Mouse (Mus musculus): ENCODE measurements around the gene Myo1b.

The Myo1b gene

GRCm38 (mm10) chr1:51789269-51789668 is 126.6 kb downstream of the Myo1b start:
- no peak for DNase-seq (ENCODE audit: low spot score in 2 of 2)

DNA sequence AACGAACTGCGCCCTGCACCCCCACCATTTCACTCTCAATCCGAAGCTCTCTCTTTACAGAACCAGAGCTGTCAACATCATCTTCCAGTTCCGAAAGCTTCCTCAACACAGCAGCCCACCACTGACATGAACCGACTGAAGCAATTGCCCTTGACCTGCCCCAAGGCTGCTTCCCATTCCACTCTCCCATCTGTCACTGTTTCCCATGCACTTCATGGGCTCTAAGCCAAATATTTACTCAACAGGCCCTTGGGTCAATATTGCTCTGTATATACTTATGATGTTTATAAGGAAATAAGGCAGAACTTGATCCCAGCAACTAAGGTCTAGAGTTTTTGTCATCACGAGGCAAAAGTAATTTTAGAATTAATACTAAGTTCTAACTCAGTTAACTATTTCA is 133.8 kb downstream of the Myo1b start:
- no peak for DNase-seq (ENCODE audit: low spot score in 2 of 2)

GRCm38 (mm10) chr1:51780357-51780756 is 135.5 kb downstream of the Myo1b start:
- no peak for DNase-seq (ENCODE audit: low spot score in 2 of 2)

- no peak for DNase-seq (ENCODE audit: low spot score in 2 of 2)
Measured at GRCm38 (mm10) chr1:51778241-51778640, 137.6 kb downstream of the Myo1b start.

GRCm38 (mm10) chr1:51770504-51770871 is 145.4 kb downstream of the Myo1b start:
- no peak for DNase-seq (ENCODE audit: low spot score in 2 of 2)

- no peak for DNase-seq (ENCODE audit: low spot score in 2 of 2)
Measured at GRCm38 (mm10) chr1:51769815-51770503, 145.9 kb downstream of the Myo1b start.

GRCm38 (mm10) chr1:51766271-51766670 is 149.6 kb downstream of the Myo1b start:
- DNase-seq (ENCODE audit: low spot score in 2 of 2): no peak

- no peak for DNase-seq (ENCODE audit: low spot score in 2 of 2)
Measured at GRCm38 (mm10) chr1:51765156-51765555, 150.7 kb downstream of the Myo1b start.

- DNase-seq (ENCODE audit: low spot score in 2 of 2): no peak
Measured at GRCm38 (mm10) chr1:51759657-51760056, 156.2 kb downstream of the Myo1b start.

DNA sequence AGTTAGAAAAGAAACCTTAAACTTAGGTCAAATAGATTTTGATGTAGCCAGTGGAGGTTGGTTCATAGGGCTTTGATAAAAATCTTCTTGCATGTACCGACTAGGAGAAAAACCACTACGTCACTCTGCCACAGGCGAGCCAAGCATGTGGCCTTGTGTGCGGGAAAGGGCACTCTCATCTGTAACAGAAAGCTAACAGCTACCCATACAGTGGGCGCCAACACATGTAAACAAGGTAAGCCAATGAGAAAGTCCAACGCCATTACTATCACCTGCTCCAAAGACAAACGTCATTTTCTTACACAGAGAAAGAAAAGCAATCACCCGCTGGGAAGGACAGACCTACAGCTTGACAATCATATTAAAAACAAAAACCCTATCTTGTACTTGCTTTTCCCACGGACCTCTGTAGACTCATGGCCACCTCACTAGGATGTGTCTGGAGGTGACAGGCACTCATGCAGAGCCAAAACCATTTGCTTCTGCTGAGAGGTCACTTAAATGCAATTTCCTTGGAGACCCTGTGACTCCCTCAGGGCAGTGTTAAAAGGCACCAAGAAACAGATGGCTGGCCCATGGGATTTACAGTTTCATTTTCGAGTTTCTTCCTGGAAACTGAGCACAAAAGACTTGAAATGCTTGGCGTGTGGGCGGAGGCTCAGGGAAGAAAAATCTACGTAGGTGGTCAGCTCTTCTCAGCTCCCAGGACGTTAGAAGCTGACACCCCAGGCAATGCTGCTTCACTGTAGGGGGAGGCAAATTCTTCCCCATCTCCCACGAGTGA is 157.4 kb downstream of the Myo1b start:
- no peak for DNase-seq (ENCODE audit: low spot score in 2 of 2)

DNA sequence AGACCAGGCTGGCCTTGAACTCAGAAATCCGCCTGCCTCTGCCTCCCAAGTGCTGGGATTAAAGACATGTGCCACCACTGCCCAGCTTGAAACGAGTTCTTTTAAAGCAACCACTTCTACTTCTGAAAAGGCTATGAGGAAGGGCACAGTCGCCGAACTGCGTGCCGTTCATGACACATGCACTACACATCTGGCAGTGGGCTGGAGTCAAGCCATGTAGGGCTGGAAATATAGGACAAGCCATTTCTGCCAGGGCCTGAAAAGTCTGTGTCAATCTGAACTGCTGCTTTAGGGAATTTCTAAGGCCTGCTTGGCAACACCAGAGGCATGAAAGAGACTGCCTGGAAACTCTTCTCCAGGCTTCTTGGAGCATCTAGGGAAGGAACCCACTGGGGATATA is 162.2 kb downstream of the Myo1b start:
- no peak for DNase-seq (ENCODE audit: low spot score in 2 of 2)

- no peak for DNase-seq (ENCODE audit: low spot score in 2 of 2)
Measured at GRCm38 (mm10) chr1:51751006-51751405, 164.9 kb downstream of the Myo1b start.

- no peak for DNase-seq (ENCODE audit: low spot score in 2 of 2)
Measured at GRCm38 (mm10) chr1:51748306-51748705, 167.6 kb downstream of the Myo1b start.

DNA sequence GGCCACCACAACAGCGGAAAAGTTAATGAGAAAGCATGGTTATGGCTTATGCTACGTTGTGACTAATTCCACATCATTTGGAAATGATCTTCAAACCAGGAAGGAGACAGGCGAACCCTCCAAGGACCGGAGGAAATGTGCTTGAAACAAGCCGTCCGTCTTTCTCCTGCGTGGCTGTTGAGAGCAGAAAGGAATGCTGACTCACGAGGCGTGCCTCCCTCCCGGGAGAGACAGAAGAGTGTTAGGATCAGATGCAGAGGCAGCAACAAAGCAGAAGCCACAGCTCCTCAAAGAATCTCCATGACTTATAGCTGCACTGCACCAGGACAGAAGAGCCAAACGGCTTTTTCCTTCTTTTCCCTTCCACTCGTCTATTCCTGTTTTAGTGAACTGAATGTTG is 168.4 kb downstream of the Myo1b start:
- no peak for DNase-seq (ENCODE audit: low spot score in 2 of 2)

- DNase-seq (ENCODE audit: low spot score in 2 of 2): no peak
Measured at GRCm38 (mm10) chr1:51746711-51747240, 169.1 kb downstream of the Myo1b start.

DNA sequence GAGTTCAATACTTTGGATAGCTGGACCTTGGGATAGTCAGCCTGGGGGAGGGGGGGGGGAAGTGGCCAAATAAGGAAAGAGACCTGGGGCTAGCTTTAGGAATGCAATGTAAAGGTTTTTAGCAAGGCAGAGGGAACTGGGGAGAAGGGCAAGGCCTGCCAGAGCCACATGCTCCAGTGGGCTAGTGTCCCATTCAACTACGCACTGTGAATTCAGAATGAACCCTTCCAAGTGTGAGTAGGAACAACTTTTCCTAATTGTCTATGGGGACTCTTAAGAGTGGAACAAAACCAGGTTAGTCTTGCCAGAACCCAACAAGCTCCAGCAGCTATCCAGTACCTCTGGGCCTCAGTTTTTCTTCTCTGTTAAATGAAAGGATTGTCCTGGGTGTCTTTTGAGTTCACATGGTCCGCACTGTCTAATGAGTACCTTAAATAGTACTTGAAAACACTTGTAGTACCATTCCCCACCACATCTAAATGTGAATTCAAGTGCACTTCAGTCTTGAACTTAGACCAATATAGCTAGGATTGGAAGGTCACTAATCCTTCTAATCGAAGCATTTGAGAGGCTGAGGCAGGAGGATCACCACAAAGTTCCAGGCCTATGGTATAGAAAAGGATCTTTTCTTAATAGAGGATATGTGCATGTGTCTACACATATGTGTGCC is 172.0 kb downstream of the Myo1b start:
- no peak for DNase-seq (ENCODE audit: low spot score in 2 of 2)

GRCm38 (mm10) chr1:51742586-51742985 is 173.3 kb downstream of the Myo1b start:
- DNase-seq (ENCODE audit: low spot score in 2 of 2): no peak

GRCm38 (mm10) chr1:51740626-51741231 is 175.1 kb downstream of the Myo1b start:
- no peak for DNase-seq (ENCODE audit: low spot score in 2 of 2)

GRCm38 (mm10) chr1:51739252-51739852 is 176.5 kb downstream of the Myo1b start:
- no peak for DNase-seq (ENCODE audit: low spot score in 2 of 2)

DNA sequence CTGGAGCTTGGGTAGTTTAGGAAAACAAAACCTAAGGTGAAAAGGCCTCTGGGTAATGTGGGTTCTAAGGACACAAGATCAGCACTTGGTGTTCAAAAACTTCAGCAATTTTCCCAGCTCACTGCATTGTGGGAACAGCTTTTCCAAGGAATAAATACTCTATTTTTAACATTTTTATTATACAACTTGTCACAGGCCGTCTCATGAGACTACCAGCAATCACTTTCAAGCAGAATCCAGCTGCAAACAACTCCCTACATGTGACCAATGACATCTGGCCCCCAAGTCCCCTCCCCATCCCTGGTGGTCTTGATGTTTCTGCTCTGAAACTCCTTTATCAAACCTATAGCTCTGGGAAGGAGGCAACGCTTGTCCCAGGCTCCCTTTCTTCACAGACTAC is 179.0 kb downstream of the Myo1b start:
- no peak for DNase-seq (ENCODE audit: low spot score in 2 of 2)

- DNase-seq (ENCODE audit: low spot score in 2 of 2): no peak
Measured at GRCm38 (mm10) chr1:51734721-51735120, 181.2 kb downstream of the Myo1b start.

- DNase-seq (ENCODE audit: low spot score in 2 of 2): no peak
Measured at GRCm38 (mm10) chr1:51729407-51729806, 186.5 kb downstream of the Myo1b start.
